Mouse (Mus musculus): ENCODE measurements around the gene Dpp9.
"Not testable (repeated sequence)": the region's sequence is repeated elsewhere in the genome, so short reads cannot be mapped to it uniquely, and the experiment has no call there.

The Dpp9 gene

DNA sequence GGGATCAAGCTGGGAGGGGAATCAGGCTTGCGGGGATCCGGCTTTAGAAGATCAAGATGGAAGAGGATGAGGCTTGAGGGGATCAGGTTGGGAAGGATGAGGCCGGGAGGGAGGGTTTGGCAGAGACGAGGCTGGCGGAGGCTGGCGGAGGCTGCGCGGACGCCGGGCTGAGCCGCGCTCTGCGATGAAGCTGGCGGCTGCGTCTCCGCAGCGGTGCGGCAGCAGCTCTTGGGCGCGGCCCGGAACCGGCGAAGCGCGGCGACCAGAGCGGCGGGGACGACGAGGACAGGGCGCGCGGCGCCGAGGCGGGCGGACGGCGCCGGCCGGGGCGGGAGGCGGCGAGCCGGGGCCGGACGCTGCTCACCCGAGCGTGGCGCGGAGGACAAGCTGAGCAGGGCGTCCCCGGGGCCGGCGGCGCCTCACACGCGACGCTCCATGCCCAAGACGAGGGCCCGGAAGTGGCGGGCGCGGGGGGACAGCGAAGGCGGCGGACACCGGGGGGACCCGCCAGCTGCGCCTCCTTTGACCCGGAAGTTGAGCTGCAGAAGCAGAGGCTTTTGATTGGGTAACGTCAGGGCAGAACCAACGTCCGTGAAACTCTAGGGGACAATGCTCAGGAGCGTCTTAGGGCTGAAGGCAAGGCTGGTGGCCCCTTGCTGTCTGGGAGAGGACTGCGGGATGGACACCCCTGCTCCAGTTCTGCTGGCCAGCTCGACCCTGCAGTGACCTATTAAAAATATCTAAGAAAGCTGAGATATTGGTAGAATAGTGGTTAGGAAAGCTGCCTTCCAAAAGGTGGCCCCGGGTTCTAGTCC lies at the start of gene Dpp9:
TSS of gene Dpp9 (minus strand) at position 529 of the 815 bp plus-strand sequence.
- DNase-seq (ENCODE audit: low read depth in 1 of 2, low spot score in 2 of 2): peak; percentile 77 to 78

DNA sequence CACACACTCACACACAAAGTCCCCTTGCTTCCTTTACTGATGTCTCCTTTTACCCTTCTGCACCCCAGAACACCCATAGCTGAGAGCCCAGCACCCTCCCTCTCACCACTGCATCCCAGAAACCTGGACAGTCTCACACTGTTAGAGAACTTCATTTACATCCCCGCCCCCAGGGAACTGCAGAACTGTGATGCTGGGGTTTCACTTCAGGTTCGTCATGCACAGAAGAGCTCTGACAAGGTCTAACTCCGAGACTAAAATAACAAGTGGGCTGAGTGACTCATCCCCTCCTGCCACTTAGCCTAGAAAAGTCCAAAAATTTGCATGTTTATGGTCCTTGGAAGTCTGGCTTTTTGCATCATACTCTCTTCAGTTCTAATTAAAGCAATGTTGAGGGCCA lies 47.6 kb upstream of the Dpp9 start:
- DNase-seq (ENCODE audit: low read depth in 1 of 2, low spot score in 2 of 2): peak in 1 of 2 experiments; percentile 61

DNA sequence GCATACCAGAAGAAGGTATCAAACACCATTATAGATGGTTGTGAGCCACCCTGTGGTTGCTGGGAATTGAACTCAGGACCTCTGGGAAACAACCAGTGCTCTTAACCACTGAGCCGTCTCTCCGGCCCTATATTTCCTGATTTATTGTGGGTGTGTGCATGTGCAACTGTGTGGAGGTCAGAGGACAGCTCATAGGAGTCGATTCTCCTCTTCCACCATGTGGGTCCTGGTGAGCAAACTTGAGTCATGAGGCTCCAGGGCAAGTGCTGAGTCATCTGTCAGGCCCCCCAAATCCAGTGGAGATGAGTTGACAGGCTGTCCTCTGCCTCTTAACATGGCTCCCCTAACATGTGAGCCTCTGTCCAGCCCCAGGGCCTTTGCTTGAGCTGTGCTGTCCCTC lies 47.2 kb upstream of the Dpp9 start:
- no peak for DNase-seq (ENCODE audit: low read depth in 1 of 2, low spot score in 2 of 2)

DNA sequence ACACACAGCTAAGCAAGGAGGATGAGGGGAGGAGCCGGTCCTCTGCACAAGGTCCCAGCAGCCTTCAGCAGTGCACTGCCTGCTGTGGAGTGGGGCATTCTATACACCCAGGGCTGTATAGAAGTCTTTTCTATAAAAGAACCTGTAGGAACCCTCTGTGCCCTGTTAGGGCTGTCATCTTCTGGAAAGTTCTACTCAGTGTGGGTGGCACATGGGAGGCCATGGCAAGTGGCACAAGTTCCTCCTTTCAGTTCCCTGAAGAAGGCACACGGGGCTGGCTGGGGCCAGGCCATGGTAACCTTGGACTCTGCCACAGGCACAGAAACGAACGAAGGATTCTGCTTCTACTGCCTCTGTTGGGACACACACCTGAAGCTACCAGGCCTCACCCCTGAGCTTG lies 46.3 kb upstream of the Dpp9 start:
- DNase-seq (ENCODE audit: low read depth in 1 of 2, low spot score in 2 of 2): peak in 1 of 2 experiments; percentile 55

DNA sequence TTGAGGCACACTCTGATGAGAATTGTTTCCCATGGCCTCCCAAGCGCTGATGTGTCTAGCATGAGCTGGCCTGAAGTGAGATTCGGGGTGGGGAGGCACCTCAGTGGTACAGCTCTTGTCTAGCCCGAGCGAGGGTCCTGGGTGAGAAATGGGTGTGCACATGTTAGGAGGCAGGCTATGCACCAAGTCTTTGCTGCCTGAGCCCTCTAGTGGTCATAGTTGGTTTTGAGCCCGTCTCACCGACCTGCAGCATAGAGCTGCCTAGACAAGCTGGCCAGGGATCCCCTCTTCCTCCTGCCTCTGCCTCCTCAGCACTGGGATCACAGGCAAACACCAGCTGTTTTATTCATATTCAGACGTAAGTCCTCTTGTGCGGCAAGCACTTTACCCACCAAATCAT lies 45.3 kb upstream of the Dpp9 start:
- DNase-seq (ENCODE audit: low read depth in 1 of 2, low spot score in 2 of 2): peak in 1 of 2 experiments; percentile 68

DNA sequence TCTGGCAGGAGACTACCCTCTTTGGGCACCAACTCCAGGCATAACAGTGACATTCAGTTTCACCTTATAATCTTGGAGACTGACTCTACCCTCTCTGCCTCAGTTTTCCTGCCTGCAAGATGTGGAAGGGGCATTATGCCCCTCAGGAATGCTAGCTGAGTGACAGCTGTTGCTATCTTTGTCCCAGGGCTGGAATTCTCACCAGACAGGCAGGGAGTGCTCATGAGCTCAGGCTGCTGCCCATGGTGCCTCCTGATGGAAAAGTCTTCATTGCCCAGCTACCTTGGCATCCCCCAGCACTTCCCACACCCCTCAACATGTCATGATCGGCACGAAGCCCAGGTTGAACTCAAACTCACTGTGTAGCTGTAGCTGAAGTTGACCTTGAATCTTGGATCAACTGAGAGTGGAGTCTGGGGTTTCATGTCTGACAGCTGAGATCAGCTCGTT lies 44.0 kb upstream of the Dpp9 start:
- no peak for DNase-seq (ENCODE audit: low read depth in 1 of 2, low spot score in 2 of 2)

DNA sequence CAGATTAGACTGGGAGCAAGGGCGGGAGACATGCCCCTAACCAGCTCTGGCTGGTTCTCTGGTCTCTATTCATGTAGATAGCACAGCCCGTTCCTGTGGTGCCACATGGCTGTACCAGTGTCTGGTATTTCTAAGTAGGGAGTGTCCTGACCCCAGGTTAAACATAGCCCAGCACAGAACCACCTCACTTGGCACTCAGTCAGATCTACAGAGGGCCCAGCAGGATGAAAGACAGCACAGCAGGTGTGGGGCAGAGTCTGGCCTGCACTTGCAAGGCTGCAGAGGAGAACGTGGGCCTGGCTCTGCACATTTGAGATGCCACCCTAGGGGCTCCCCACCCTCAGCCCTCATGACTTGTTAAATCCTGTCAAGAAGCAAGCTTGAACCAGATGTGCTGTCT lies 42.5 kb upstream of the Dpp9 start:
- no peak for DNase-seq (ENCODE audit: low read depth in 1 of 2, low spot score in 2 of 2)

DNA sequence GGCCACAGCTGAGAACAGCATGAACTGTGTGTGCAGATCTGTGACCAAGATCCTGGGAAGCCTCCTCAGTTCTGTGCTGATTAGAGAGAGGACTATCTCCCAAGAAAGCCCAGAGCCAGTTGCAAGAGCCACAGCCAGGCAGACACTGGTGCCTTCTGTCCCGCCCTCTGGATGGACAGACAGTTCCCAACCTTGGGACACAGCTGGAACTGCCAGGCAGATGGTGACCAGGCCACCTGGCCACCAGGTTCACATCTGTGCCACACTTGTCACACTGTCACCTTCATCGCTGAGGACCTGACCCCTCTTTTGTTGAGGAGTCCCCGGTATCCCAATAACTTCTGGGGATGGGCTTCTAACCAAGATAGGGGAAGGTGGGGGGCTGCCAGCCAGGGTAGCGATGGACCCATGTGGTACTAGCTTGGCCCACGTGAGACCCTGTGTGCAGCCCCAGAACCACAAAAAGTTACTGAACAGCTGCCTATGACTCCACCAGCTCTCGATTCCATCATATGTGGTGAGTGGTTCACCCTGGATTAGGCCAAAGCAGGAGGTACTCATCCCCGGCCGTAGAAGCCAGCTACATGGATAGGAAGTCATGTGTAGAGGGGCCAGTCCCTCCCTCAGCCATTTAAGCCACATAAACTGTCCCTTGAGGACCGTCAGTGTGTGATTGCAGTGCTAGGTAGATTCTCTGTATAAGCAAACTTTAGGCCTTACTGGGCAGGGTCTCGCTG lies 40.8 kb upstream of the Dpp9 start:
- DNase-seq (ENCODE audit: low read depth in 1 of 2, low spot score in 2 of 2): no peak

DNA sequence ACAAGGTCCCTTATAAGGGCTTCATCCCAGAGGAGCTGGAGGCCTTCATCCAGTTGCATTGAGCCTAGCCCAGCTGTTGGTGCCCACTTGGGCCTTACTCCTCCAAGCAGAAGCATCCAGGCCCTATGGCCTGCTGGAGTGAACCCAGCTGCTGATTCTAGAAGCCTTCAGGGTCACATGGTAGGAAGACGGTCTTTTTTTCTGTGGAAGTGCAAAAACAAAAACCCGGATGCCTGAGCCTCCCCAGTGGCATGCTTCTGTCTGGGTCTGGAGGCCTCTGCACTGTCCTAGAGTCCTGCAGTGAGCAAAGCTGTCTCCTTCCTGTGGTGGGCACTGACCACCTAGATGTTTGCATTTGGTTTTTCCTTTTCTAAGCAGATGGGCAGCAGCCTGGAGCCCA lies 40.1 kb upstream of the Dpp9 start:
- not testable (repeated sequence) for DNase-seq (ENCODE audit: low read depth in 1 of 2, low spot score in 2 of 2)

DNA sequence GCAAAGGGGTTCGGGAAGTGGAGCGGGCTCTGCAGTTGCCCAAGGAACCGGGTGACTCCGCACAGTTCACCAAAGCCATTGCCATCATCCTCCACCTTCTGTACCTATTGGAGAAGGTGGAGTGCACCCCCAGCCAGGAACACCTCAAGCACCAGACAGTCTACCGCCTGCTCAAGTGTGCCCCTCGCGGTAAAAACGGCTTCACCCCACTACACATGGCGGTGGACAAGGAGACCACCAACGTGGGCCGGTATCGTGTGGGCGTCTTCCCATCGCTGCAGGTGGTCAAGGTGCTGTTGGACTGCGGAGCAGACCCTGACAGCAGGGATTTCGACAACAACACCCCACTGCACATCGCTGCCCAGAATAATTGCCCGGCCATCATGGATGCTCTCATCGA lies 39.6 kb upstream of the Dpp9 start:
- DNase-seq (ENCODE audit: low read depth in 1 of 2, low spot score in 2 of 2): not testable (repeated sequence)

DNA sequence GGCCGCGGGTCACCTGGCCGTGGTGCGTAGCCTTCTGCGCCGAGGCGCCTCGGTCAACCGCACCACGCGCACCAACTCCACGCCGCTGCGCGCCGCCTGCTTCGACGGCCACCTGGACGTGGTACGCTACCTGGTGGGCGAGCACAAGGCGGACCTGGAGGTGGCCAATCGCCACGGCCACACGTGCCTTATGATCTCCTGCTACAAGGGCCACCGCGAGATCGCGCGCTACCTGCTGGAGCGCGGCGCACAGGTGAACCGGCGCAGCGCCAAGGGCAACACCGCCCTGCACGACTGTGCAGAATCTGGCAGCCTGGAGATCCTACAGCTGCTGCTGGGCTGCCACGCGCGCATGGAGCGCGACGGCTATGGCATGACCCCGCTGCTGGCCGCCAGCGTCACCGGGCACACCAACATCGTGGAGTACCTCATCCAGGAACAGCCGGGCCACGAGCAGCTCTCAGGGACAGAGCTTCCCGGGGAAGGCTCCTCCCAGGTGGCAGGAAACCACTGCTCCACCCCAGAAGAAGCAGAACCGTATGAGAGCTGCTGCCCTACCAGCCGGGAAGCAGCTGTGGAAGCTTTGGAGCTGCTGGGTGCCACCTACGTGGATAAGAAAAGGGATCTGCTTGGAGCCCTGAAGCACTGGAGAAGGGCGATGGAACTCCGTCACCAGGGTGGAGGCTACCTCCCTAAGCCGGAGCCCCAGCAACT lies 38.6 kb upstream of the Dpp9 start:
- no peak for DNase-seq (ENCODE audit: low read depth in 1 of 2, low spot score in 2 of 2)

DNA sequence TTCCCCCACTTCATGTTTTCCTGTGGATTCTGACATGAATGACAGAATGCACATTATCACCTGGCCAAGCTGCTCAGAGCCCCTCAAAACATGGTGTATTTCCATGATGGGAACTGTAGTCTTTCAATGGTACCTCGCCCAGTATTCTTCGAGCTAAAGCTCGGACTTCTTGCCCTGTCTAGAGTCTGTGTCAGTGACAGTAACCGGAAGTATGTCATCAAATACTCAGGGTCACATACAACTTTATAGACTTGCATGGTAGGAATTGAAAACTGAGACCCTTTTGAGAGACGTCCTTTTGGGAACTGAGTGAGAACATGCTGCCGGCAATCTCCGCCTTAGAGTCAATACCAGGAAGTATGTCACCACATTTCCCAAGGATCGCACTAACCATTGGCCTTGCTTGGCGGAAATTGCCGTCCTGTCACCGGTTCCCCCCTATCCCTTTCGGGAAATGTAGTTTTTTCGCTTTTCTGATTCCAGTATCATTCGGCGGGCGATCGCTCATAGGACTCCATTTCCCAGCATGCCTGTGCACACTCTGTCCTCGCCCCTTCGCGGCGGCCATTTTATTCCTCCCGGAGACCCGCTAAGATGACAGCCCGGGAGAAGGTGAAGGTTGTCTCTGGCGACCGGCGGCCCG lies 37.7 kb upstream of the Dpp9 start, which contains the start of gene Fem1a:
TSS of gene Fem1a (plus strand) at position 572 of the 643 bp plus-strand sequence.
- DNase-seq (ENCODE audit: low read depth in 1 of 2, low spot score in 2 of 2): peak; percentile 90 to 92

DNA sequence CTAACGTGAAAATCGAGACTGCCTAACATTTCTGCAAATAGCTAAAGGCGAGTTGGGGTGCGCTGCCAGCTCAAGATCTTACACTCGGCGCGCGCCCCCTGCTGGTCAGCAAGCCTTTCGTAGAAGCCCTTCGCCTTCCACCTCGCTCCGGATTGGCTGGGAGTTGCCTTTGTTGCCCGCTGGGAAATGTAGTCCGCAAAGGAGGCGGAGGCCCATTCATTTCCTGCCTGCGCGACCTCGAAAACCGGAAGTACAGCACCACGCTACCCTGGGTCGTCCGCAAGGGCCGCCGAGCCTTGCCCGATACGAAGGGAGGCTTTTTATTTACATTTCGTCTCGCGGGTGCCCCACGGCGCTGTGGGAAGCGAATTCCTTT lies 37.1 kb upstream of the Dpp9 start:
- peak; percentile 92 to 96 for DNase-seq (ENCODE audit: low read depth in 1 of 2, low spot score in 2 of 2)

DNA sequence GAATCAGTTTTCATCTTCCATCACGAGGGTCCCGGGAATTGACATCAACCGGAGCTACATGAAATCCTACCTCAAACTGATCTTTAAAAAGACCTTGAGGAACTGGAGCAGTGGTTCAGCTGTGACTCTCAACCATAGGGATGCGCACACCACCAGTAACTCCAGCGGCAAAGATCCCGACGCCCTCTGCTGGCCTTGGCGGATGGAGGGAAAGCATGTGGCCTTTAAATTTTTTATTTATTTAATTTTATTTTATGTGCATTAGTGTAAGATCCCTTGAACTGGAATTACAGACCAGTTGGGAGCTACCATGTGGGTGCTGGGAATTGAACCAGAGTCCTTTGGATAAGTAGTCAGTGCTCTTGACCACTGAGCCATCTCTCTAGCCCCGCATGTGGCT lies 36.7 kb upstream of the Dpp9 start:
- DNase-seq (ENCODE audit: low read depth in 1 of 2, low spot score in 2 of 2): no peak

DNA sequence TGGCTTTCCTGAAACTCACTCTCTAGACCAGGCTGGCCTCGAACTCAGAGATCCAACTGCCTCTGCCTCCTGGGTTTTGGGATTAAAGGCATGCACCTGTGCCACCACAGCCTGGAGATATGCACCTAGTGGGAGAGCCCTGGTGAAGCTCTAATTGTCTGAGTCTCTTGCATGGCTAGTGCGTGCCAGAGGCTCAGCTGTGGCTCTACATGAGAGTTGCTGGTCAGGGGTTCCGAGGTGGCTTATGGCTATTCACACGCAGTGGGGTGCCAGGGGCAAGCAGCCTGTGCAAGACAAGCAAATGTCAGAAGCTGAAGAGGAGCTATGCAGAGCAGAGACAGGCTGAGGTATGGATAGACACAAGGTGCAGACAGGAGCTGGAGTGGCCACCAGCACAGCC lies 36.0 kb upstream of the Dpp9 start:
- DNase-seq (ENCODE audit: low read depth in 1 of 2, low spot score in 2 of 2): no peak

DNA sequence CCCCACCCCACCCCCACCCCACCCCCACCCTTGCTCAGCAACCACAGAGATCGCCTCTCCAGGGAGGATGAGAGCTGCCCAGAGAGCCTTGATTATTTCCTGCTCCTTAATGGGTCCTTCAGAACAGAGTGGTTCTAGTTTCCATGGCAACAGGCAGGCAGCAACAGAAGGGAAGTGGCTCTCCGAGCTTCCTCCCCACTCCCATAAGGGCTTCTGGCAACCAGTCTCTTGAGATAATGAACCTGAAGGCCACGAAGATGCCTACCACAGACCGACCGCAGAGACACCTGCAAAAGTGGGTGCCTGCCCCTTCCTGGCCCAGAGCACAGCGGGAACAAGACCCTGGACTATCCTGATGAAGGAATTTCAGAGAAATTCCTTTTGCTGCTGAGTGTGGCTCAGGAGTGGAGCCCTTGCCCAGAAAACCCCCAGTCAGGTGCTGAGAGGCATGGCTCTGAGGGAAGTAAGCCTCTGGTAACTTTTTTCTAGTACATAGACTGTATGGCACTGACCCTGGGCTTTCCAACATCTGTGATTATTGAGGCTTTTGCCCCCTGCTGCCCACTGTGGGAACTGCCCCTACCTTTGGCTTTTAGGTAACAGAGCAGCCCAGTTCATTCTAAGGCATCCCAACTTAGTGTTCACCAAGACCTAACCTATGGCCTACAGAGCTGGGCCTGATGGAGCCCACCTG lies 32.6 kb upstream of the Dpp9 start:
- DNase-seq (ENCODE audit: low read depth in 1 of 2, low spot score in 2 of 2): peak in 1 of 2 experiments; percentile 60

DNA sequence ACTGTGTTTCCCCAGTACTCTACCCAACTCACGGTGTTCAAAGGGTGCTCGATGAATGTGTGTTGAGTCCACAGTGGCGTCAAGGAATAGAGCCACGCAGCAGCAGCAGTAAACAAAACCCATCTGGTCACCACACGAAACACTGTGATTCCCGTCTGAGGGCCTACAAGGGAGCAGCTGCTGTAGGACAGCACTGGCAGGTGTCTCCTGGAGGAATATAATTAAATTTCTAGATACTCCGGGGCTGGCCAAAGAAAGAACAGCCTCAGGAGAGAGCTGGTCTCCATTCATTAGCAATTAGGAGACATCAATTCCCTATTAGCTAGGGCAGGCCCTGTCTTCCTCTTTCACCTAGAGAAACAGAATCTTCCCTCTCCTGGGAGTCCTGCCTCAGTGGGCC lies 26.9 kb upstream of the Dpp9 start:
- no peak for DNase-seq (ENCODE audit: low read depth in 1 of 2, low spot score in 2 of 2)

DNA sequence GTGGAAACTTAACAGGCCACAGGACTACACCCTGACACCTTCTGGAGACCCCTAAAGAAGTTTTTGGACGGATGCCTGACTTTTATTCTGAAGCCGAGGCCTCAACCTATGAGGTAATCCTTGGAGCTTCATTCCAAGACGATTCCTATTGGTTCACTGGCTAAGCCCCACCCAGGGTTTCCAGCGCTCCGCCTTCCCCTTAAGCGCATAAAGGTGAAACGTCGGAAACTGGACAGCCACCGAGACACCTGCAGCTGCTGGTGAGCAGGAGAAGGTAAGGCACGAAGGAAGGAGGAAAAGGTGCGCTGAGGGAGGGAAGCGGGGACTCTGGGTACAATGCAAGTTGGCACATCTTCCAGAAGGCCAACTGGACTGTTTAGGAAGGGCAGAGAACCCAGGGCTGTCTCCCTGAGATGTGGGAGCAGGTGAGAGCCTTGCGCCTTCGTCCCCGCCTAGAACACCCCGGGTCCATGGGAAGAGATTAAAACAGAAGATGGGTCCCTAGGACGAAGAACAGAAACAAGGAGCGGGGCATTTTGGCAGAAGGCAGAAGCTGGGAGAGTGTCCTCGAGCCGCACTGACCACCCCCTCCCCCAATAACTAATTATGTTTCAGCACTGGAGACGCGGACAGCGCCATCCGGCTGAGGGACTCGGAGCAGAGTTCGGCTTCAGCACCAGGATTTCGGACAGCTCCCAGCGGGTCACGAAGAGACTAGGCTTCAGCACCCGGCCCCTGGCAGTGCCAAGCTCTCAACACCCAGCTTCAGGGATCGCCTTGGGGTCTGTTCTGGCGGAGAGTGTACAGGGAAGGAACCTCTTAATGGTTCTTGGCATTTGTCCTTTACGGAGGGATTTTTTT lies 23.1 kb upstream of the Dpp9 start:
- DNase-seq (ENCODE audit: low read depth in 1 of 2, low spot score in 2 of 2): peak in 1 of 2 experiments; percentile 42

DNA sequence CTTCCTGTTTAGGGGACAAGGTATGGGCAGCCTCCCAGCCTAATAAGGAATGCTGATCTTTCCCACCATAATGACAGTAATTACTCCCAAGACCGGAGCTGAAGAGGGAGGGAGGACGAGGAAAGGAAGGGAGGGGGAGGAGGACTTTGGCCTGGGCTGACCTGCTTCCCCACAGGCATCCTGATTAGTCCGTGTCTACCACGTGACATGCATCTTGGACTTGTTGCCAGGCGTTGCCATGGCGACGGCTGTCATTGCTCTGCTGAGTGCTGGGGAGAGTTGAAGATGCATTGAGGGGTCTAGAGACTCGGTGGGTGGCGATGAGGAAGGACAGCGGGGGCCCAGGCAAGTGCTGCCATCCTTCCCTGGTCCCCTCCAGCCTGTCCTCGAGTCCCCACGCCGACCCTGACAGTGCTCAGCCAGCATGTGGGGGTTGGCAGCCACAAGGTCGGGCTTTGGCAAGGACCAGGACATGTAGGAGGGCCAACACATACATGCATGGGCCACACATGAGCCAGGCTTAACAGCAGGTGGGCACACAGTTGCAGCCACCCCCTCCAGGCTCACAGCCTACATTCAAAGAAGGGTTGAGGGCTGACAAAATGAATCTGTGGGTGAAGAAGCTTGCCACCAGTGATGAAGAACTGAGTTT lies 15.2 kb upstream of the Dpp9 start:
- no peak for DNase-seq (ENCODE audit: low read depth in 1 of 2, low spot score in 2 of 2)

All from monocyte, adult 2 months (primary cell).